Mouse (Mus musculus) left cerebral cortex, postnatal 4 days (tissue): ENCODE results near the gene Nexn. TPM values are rescaled to one million over a fixed set of nuclear protein-coding genes. Genes with fewer than 3 reads are reported as not detected.
A peak's percentile ranks its signal among the peaks of the same experiment; 100 is the strongest.
"Not testable (repeated sequence)": the region's sequence is repeated elsewhere in the genome, so short reads cannot be mapped to it uniquely, and the experiment has no call there.

Experiments used
- DNase-seq: peaks from one replicate; pipeline ENCODE4 v3.0.0-alpha.2; 2022
- intact Hi-C: fragments of 180-260 bp; cut with DNase I; formaldehyde crosslinking; loops from one replicate; pipeline ENCODE4 v1.15.1; 2025
- total RNA-seq, 2 experiments: library from RNA; stranded (reverse); gene quantifications; 2 replicates each; pipeline ENCODE4 v1.2.3; 2021

Nexn gene
- 1 to 10 TPM; 2.4 to 6.0 TPM for total RNA-seq

GRCm38 (mm10) chr3:152266036-152266421 is at the start of gene Nexn:
TSS of gene Nexn (minus strand) at chr3:152266350.
- no peak for DNase-seq
- intact Hi-C loops = loop anchor here (10.0 kb wide), 1 partner anchor 49 kb away; no protein-coding TSS in a partner anchor

- intact Hi-C loops = loop anchor here (10.0 kb wide), 1 partner anchor 51 kb away; the partner anchor contains the start of gene Nexn
- peak; percentile 83 for DNase-seq
Measured at GRCm38 (mm10) chr3:152315613-152316012, 49.5 kb upstream of the Nexn start.

GRCm38 (mm10) chr3:152314666-152315065 is 48.5 kb upstream of the Nexn start:
- not testable (repeated sequence) for DNase-seq
- intact Hi-C loops = loop anchor here (10.0 kb wide), 1 partner anchor 50 kb away; the partner anchor contains the start of gene Nexn

- intact Hi-C loops = no loop called here
Measured at GRCm38 (mm10) chr3:152309250-152309645, 43.1 kb upstream of the Nexn start.

GRCm38 (mm10) chr3:152308485-152309249 is 42.5 kb upstream of the Nexn start:
- intact Hi-C loops = no loop called here
- DNase-seq = no peak

More at GRCm38 (mm10) chr3:152309250-152309645, 43.1 kb upstream of the Nexn start:
- no peak for DNase-seq

GRCm38 (mm10) chr3:152305971-152306370 is 39.8 kb upstream of the Nexn start:
- intact Hi-C loops = no loop called here
- DNase-seq = no peak

GRCm38 (mm10) chr3:152305080-152305479 is 38.9 kb upstream of the Nexn start:
- no peak for DNase-seq
- intact Hi-C loops = no loop called here

GRCm38 (mm10) chr3:152304093-152304815 is 38.1 kb upstream of the Nexn start:
- intact Hi-C loops = no loop called here
- DNase-seq = no peak

GRCm38 (mm10) chr3:152302991-152303390 is 36.8 kb upstream of the Nexn start:
- intact Hi-C loops = no loop called here
- no peak for DNase-seq

GRCm38 (mm10) chr3:152300376-152301337 is 34.5 kb upstream of the Nexn start:
- DNase-seq = no peak
- intact Hi-C loops = no loop called here

GRCm38 (mm10) chr3:152295896-152296295 is 29.7 kb upstream of the Nexn start:
- intact Hi-C loops = no loop called here
- no peak for DNase-seq

GRCm38 (mm10) chr3:152294400-152294799 is 28.2 kb upstream of the Nexn start:
- intact Hi-C loops = no loop called here
- DNase-seq = no peak

GRCm38 (mm10) chr3:152293530-152294181 is 27.5 kb upstream of the Nexn start:
- intact Hi-C loops = no loop called here
- DNase-seq = no peak

GRCm38 (mm10) chr3:152291895-152292294 is 25.7 kb upstream of the Nexn start:
- intact Hi-C loops = no loop called here
- DNase-seq = no peak

GRCm38 (mm10) chr3:152290175-152290798 is 24.1 kb upstream of the Nexn start:
- intact Hi-C loops = no loop called here
- no peak for DNase-seq

GRCm38 (mm10) chr3:152288740-152289139 is 22.6 kb upstream of the Nexn start:
- intact Hi-C loops = no loop called here
- peak; percentile 64 for DNase-seq

- DNase-seq = no peak
- intact Hi-C loops = no loop called here
Measured at GRCm38 (mm10) chr3:152288276-152288675, 22.1 kb upstream of the Nexn start.

- no peak for DNase-seq
- intact Hi-C loops = no loop called here
Measured at GRCm38 (mm10) chr3:152287810-152288209, 21.7 kb upstream of the Nexn start.

GRCm38 (mm10) chr3:152284759-152285158 is 18.6 kb upstream of the Nexn start:
- no peak for DNase-seq
- intact Hi-C loops = no loop called here

- DNase-seq = no peak
- intact Hi-C loops = no loop called here
Measured at GRCm38 (mm10) chr3:152284306-152284705, 18.2 kb upstream of the Nexn start.
